Mouse (Mus musculus): ENCODE results near the gene Slc1a2.

Slc1a2 gene

DNA sequence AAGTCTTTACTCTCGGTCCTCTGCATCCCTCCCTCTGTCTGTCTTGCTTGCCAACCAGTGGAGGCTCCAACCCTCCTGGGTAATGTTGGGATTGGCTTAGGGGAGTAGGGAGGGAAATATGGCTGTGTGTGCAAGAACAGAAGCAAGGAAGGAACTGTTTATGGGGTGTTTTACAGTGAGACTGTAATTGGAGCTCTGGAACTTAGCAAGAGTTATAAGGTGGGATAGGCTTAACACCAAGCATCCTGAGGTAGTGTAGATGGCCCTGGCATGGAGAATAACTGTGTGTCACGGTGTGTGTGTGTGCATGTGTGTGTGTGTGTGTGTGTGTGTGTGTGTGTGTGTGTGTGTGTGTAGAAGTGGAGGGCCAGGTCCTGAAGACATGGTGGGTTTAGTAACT, 55.9 kb downstream of the Slc1a2 start:
- no peak for DNase-seq

DNA sequence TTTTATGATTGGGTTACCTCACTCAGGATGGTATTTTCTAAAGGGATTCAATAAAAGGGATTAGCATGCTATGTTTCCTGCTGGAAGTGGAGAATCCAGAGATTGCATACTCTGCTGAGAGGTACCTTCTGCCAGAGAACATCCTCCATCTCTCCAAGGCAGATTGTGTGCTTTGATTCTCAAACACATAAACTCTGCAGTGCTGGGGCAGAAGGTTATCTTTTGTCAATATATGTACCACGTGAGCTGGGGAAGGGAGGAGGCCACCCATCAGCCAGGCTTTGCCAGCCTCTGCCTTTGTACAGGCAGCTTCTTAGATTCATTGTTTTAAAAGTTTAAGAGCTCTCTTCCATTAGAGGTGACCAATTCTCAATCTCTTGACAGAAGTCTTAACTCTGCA, 57.3 kb downstream of the Slc1a2 start:
- DNase-seq: no peak

DNA sequence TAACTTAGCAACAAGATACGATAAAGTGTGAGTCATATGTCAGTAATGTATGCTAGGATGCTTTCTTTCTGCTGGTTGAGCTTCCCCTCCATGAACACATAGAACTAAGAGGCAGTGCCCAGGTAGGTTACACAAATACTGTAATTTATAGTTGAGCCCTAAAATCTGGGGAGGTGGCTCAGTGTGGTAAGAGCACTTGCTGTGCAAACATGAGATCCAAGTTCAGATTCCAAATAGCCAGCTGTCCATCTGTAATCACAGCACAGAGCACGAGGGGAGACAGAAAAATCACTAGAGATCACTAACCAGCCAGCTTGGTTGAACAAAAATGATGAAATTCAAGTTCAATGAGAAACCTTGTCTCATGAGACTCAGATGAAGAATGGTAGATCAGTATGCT, 63.4 kb downstream of the Slc1a2 start:
- DNase-seq: no peak

DNA sequence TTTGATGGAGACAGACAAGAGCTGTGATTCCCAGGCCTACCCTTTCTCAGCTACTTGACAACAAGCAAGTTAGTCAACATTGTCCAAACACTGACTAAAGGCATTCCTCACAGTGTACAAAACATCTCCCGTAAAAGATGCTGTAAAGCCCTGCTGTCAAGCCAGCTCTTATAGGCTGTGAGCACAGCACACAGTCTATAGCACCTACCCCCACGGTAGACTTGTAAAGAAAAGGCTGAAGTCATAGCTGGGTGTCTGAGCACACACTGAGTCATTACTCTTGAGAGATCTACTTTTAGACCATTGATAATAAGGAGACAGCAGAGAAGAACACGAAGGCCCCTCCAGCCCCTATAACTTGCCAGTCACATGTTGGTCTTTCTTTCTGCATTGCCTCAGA, 66.6 kb downstream of the Slc1a2 start:
- DNase-seq: no peak

DNA sequence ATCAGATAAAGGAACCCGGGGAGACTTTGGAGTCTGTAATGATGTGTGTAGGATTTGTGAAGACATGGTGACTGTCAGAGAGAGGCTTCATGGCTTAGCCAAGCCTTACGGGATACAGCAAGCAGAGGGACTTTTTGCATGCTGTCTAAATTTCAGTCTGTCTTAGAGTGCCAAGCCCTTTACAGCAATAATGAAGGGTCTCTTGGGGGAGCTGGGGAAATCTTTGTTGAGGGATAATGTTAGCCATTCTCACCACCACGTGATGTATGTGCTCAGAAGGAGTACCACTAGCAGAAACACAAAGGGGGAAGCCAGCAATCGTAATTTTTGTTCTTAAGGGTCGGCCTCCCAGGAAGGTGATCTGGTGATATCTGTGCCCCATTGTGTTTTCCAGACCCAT, 71.9 kb downstream of the Slc1a2 start:
- no peak for DNase-seq

DNA sequence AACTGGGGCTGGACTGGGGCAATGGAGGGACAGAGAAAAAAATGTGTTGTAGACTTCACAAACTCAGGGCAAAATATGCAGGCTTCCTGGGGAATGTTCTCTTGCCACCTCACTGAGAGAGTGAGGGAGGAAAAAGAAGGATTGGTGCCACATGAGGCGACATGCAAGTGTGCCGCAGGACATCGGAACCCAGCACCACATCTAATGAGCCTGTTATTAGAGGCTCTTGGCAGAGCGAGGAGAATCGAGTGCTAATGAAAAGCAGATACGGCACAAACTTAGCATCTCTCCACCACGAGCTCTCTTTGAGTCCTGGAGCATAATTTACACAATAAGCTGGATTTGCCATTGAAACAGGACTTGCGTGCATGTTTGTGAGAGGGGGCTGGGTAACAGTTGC, 72.3 kb downstream of the Slc1a2 start:
- DNase-seq: no peak

DNA sequence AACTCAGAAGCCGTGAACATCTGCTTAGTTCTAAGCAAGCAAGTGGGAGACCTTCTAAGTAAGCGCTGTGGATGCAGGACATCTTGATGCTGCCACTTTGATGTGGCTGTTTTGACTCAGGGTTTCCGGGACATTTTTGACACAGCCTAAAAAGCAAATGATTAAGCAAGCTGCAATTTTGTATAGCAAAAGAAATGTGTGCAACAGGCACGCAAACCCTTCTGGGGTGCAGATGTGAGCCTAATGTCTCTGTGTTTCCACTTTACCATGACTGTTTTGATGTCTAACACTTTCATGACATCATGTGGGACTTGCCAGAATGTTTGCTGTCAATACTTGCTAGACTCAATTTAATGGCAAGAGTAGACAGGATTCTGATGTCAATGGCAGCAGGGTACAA, 74.7 kb downstream of the Slc1a2 start:
- no peak for DNase-seq

DNA sequence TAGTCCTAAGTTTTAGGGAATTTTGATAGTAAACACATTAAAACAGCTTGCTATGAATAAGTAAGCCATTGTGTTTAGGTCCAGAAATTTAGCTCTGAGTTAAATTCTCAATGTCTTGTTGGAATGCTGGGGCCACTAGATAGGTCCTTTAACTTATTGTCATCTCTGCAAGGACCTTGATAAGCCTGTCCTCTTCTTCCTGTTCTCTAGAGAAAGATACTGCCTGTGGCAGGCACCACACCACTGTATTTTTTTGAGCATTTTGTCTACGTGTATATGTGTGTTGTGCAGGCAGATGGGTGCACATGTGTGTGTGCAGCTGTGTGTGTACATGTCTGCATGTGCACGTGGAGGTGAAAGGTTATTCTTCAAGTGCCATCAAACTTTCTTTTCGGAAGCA, 75.6 kb downstream of the Slc1a2 start:
- no peak for DNase-seq

DNA sequence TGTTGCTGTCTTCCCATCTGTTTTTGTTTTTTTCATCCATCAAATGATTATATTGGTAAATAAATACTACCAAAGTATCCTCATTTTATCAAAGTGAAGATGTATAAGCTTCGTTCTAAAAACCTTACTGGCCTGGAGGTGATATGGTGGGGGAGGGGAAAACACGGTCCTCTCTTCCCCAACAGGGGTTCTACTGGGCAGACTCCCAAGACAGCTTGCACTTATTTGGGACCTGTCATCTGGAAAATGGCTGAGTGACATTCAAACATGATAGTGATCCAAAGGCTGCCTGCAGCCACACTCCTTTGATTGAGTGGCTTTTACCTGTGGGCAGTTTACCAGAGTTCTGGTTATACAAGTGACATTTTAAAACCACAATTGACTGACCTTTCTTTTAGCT, 76.6 kb downstream of the Slc1a2 start:
- DNase-seq: peak; percentile 67 to 68

DNA sequence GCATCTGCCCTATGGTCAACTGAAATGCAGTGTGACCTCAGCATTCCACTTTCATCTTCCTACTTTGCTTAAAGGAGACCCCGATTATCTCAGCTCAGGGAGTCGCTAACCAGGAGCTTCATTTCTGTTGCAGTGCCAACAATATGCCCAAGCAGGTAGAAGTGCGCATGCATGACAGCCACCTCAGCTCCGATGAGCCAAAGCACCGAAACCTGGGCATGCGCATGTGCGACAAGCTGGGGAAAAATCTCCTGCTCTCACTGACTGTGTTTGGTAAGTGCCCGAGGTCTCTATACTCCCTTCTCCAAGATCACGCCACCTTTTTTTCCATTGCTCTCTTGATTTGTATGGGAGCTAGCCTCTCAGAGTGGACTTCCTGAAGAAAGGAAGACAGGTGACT, 77.4 kb downstream of the Slc1a2 start:
- peak; percentile 42 for DNase-seq

DNA sequence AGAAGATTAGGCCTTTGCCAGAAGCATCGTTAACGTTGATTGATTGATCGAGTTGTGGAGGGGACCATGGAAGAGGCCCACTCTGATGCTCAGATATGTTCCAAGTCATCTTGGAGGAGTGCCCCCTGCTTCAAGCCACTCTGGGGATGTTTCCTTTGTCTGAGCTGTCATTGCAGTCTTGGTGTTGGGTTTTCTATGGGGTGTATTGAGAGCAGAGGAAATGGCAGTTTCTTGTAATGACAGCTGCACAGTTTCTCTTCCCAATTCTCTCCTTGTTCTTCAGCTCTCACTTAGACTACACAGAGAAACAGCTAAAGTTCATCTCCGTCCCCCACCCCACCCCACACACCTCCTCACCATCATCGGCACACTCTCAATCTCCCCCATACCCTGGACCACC, 78.0 kb downstream of the Slc1a2 start:
- no peak for DNase-seq

DNA sequence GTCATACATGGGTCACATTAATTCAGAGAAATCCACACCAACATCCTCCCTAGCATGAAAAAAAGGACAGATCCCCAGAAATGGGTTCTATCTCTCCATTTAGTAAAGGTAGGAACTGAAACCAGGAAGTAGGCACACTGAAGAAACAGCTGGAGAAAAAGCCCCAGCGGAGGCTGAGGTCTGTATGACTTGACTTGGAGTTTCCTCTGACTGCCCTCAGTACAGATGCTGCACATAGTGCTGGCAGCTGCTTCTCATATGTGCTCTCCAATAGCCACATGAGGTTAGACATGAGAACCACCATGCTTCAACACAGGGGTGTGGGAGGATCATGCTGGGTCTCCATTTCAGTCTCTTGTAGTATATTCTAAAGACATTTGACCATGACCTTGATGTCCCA, 80.4 kb downstream of the Slc1a2 start:
- no peak for DNase-seq

DNA sequence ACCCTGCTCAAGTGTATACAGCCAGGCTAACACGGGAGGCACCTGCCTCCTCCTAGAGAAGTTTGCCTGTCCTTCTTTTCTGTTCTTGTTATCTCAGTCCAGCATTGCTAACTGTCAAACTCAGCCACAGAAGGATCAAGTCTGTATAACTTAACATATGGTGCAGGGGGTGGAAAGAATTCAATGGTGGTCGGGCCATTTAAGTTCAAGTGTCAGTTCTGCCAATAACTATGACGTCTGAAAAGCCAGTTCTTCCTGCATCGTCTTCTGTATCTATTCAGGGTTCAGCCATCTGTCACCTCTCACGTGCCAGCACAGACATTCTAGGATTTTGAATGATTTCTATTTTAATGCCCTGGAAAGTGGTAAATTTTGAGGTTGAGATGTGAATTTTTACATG, 84.2 kb downstream of the Slc1a2 start:
- DNase-seq: peak; percentile 75 to 76

DNA sequence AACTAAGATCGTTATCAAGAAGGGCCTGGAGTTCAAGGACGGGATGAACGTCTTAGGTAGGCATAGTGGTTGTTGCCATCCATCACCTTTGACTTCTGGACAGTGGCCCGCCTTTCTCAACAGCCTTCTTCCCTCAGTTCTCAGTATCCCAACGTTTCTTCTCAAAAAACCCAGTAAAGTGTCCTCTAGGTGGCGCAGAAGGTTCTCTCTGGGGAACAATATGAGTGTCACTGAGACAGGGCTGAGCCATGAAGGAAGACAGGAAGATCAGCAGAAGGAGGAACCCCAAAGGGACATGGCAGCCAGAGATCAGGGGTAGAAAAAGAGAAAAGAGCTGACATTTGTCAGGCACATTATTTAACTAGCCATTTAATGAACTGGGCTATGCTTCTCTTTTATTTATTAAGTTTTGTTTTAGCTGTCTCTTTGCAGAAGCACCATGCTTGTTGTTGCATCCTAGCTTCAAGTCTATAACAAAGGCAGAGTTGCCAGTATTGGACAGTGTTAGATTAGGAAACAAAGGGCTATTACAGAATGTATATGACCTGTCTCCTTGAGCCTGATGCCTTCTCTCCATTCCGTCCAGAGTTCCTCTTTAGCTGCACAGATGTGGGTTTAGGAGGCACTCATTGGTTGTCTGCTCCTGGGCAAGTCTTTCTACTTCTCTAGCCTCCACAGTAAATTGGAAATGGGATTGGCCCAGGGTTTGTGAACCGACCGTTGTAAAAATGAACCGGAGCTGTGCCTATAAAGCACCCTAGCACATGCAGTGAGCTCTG, 85.6 kb downstream of the Slc1a2 start:
- peak; percentile 68 to 80 for DNase-seq

DNA sequence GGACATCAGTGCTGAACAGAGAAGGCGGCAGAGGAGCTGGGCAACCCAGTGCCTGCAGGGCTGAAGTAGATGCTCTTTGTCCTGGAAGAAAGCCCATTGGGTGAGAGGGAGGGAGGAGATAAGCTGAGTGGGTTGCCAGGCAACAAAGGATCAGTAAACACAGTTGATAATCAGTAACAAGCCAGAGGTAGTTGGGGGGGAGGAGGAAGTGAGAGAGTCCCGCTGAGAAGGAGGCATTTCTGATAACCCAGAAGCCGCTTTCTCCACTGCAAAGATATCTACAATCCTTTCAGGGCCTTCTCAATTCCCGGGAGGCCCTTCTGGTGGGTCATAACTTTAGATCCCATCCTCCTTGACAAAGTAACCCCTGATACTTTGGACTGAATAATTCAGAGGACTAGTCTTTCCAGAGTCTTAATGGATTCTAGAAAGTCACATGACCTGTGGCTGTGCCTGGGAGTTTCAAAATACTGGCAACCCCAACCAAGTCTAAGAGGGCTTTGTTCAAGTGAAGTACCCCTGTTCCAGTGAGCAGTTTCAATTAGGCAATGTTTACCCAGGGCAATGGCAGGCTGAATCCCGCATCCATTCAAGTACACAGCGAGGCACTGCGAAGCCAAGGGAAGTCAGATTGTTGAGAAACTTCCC, 86.9 kb downstream of the Slc1a2 start:
- peak; percentile 64 to 72 for DNase-seq

DNA sequence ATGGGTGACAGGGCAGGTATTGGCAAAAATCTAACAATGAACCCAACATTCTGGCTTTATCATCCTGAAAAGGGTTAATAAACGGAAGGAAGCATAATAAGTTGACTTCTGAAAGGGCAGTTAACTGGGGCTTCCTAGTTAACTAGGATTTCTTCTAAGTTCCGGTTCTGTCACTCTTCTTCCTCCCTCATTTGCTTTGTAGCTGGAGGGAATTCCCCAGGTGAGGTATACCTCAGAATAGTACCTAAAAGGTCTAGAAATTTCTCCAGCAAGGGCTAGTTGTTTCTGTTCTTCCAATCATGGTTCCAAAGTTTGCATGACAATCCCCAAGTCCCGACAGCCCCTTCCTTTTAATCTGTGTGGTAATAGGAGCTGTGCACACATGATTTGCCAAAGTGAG, 89.3 kb downstream of the Slc1a2 start:
- DNase-seq: no peak

DNA sequence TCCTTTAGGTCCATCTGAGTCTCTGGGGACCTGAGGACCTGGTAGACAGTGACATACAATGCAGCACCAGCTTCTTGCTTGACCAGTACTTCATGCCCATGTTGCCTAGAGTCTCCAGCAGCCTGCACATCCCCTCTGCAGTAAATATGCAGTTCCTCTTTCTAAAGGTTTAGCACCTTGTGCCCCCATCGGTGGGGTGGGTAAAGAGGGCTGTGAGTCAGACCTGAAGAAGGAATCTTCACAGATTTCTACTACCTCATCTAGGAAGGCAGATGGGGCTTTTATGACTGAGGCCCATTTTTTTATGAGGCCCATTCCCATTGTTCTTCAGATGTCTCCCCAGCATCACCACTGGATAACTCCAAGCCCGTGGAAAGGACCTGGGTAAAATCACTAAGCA, 91.5 kb downstream of the Slc1a2 start:
- no peak for DNase-seq

DNA sequence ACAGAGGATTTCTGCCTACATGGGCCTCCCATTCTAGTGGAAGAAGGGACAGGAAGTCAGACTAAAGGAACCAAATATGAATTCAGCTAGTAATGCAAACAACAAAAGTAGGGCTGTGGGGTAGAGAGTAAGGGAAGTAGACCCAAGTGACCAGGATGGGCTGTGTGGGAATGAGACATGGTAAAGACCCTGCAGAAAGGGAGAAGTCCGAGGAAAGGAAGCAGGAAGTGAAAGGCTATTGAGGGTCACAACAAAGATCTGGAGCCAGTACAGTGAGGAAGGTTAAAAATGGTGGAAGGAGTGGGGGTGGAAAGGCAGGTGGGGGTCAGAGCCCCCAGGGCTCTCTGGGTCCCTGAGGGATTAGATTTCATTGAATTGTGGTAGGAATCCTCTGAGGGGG, 93.4 kb downstream of the Slc1a2 start:
- DNase-seq: no peak

DNA sequence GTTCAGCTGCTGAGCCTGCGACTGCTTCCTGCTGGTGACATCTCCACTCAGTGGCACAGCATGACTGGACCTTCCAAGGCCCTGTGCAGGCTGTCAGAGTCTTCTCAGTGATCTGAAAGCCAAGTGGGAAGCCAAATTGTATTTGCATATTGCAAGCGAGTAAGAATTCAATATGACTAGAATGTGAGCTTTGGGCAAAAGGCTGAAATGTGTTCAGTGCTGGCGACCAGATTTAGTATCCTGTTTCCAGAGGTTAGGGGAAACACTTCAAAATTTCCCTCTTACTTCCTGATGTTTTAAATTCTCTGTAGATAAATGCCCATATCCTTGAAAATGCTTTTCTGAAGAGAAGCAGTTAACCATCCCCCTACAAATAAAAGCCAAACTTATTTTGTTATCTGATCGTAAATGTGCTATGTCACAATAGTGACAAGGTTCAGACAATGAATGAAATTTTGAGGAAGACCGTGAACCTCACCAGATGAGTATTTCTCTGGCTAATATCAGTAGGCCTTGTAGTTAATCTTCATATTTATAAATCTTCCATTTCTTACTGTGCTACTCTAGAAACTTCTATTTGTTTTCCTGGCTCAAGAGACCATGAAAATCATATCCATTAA, 98.9 kb downstream of the Slc1a2 start:
- peak in 1 of 2 experiments; percentile 26 for DNase-seq

DNA sequence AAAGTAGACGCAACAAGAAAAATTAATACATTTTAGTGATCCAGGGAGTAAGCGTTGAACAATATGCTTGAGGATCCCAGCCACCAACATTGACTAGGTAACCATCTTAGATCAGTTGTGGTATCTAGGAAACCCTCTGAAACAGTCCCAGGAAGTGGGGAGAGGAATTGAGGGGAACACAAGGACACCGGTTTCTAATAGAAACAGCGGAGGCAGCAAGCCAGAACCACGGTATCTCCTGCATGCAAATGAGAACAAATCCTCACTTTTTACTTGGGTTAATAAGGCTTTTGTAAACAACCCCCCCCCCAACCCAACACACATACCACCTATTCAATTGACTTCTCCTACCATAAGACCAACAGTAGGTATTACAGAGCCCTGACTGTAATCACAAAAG, 101.0 kb downstream of the Slc1a2 start:
- peak in 1 of 2 experiments; percentile 32 for DNase-seq

DNA sequence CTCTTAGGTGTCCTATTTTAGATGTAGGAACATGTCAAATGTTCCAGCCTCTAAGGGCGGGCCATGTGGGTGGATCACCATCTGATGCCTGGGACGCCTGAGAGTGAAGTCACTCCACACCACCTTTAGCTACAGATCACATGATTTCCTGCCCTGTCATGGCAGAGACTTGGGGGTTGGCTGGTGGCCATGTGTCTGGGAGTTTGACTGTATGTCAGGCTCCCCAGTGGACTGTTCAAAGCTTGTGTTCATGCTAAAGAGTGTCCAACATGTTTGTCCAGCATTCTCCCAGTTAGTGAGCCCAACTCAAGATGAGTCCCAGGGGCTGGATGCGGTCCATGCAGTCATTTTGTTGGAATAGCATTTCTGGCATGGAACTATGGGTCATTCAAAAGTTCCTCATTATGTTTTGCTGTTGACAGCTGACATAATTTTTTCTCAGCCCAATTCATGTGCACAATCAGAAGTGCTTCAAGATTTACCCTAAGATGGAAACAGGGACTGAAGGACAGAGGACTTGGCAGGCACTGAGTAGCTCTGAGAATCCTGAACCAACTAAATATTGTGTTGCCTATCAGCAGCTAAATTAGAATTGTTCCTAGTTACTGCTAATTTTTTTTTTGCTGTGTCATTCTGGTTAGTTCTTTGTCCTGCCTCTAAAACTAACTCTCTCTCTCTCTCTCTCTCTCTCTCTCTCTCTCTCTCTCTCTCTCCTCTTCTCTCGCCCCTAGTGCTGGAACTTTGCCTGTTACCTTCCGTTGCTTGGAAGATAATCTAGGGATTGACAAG, 102.0 kb downstream of the Slc1a2 start:
- peak; percentile 48 to 51 for DNase-seq

DNA sequence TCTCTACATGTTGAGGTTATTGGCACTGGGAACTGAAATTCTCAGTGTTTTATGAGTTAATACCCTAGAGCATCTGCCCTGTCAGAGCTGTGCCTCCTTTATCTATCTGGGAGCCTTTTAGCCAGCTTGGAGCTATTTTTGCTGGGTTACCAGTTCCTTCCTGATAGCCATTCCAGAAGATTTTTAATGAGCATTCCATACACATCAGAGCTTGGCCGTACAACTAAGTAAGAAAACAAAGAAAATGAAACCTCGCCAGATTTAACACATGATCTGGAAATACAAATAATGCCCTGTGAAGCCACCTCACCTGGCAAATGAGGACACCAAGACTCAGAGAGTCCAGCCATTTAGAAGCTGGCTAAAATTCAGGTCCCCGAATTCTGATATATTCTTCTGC, 104.7 kb downstream of the Slc1a2 start:
- DNase-seq: no peak

DNA sequence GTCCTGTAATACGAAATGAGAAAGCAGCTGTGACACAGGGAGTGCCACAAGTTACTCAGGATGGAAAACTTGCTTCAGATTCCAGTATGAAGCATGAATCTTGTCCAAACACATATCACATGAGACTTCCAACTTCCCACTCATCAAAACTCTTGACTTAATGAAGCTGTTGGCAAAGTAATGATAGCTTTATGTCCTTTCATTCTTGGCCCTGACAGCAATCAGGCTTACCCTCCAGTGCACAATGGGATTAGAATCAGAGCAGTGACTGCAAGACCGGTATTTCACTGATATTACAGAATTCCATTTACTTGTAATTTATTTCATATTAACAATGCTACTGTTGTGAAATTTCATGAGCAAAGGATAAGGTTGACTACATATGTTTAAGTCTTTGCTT, 105.5 kb downstream of the Slc1a2 start:
- no peak for DNase-seq

Data from cerebellum, postnatal 10 days (tissue).